Mouse (Mus musculus) retina, postnatal 7 days (tissue): ENCODE results near the gene Ugt1a2.

ENCODE experiments used
- DNase-seq: peaks from one replicate; pipeline ENCODE4 v3.0.0-alpha.2; 2012; ENCODE audit warnings: low read depth, low spot score

Gene Ugt1a2

GRCm38 (mm10) chr1:88233421-88234247 lies 33.2 kb downstream of the Ugt1a2 start:
- DNase-seq: no peak

DNA sequence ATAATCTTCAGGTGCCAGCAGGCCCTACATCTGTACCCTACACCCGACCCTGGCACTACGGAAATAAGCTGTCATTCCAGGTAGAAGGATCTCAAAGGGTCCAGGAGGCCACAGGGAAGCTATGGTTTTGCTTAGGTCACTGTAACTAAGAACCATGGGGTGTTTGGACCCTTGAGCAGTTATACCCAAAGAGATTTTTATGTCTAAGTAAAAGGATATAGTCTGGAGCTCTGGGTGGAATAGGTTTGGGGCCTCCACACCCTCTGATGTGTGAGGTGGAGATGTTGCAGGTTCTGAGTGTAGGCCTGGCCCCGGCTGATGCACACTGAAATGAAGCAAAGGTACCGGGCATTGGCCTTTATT lies 33.8 kb downstream of the Ugt1a2 start:
- no peak for DNase-seq

DNA sequence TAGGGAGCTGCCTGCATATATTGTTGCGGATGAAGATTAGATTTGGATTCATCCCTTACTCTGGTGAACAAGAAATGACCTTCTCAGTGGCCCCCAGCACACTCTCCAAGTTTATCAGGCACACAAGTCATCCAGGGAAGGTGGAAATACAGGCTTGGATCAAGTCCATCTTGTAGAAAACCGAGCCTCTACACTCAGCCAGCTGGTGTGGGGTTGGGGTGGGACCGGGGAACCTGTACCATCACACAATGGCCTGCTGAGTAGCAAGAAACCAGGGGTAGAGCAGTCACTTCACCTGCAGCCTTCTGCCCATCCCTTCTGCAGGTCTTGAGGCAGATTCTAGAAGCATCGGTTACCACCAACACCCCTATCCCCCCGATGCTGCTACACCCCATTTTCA lies 34.2 kb downstream of the Ugt1a2 start:
- no peak for DNase-seq

DNA sequence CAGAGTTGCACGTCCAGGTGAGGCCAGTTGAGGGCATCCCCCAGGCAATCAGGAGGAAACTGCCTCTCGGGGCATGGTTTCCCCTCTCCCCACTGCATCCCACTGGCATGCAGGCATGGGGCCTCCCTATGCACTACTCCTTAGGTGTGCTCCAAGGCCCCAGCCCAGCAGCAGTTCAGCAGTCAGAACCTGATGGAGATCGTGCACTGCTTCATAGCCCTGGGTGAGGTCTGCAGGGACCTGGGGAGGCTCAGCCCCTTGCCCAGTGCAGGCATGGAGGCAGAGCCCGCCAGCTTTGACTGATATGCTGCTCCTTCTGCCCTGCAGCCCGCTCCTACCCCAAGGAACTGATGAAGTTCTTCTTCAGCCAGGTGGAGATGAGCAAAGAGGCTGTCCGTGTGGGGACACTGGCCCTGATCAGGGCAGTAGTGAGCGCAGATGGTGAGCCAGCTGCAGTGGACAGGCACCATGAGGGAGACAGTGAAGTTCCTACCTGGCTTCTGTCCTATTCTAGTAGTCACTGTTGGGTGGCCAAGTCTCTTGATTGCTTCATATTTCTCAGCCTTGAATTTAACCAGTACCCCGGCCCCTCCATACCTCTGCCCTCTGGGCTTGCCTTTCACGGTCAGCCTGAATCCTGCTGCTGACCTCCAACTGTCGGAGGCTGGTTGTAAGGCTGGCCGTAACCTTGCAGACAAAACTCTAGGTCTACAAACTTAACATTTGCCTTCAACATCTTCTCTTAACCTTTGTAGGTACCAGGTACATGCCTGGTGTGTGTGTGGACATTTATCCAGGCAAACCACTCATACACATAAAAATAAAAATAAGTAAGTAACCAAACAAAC lies 34.9 kb downstream of the Ugt1a2 start:
- DNase-seq: no peak

- no peak for DNase-seq
Observed at GRCm38 (mm10) chr1:88235894-88236415, 35.6 kb downstream of the Ugt1a2 start.

DNA sequence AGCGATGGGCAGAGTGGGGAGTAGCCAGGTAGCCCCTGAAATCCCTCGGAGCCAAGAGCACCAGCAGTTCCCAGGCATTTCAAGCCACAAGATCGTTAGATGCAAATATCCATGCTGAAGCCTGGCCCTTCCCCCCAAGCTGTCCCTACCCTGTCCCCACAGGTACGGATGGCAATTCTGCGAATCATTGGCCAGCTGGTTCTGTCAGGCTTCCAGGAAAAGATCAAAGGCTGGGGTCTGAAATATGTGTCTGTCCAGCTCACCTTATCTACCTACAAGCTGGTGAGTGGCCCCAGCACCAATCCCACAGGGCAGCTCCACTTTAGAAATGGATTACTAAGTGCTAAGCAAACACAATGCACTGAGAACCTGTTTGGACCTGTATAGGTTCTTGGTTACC lies 36.9 kb downstream of the Ugt1a2 start:
- DNase-seq: no peak

DNA sequence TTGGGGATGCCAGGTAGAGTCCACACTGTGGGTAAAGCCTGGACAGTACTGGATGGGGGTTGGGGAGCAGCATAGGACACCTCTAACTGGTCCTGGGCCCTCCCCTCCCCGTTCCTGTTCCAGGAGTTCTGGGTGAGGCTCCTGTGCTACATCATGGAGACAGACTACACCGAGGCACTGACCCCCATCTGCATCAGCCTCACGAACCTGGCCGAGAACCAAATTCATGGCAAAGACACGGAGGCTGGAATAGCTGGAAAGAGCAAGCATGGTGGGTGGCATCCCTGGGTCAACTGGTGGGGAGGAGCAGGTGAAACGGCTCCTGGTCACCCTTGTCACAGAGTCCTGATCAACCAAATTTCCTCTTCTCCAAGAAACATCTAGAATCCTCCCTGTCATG lies 38.4 kb downstream of the Ugt1a2 start:
- no peak for DNase-seq

DNA sequence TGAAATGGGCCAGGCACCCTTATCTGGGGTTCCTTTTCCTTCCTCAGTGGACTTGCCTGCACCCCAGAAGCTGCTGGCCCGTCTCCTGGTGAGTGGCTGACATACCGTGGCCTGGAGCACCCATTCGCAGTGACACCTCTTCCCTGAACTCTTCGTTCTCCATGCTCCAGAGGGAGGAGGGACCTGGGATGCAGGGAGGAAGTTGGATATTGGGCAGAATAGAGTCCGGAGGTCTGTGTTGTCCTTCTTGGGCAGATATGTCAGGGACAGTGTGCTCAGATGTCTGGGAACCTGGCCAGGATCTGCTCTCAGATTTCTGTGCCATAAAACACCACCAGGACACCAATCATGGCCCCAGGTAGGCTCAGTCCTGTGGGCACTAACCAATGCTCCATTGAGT lies 39.7 kb downstream of the Ugt1a2 start:
- DNase-seq: no peak

- DNase-seq: no peak
Observed at GRCm38 (mm10) chr1:88240579-88240978, 40.2 kb downstream of the Ugt1a2 start.

DNA sequence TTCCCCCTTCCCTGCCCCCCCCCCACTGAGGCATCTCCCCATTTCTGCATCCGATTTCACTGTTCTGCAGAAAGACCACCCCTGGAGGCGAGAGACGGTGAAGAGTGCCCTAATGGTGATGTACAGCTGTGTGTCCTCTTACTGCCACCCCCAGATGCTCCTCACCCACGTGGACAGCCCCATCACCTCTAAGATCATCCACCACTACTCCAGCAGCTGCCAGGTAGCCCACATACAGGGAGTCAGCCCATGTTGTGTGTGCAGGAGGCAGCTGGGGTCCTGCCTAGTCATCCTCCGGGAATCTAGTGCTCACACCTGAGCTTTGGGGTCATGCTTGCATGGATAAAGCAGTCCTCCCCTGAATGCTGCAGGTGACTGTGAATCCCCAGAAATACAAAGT lies 43.5 kb downstream of the Ugt1a2 start:
- no peak for DNase-seq

GRCm38 (mm10) chr1:88245881-88246280 lies 45.5 kb downstream of the Ugt1a2 start:
- DNase-seq: no peak

DNA sequence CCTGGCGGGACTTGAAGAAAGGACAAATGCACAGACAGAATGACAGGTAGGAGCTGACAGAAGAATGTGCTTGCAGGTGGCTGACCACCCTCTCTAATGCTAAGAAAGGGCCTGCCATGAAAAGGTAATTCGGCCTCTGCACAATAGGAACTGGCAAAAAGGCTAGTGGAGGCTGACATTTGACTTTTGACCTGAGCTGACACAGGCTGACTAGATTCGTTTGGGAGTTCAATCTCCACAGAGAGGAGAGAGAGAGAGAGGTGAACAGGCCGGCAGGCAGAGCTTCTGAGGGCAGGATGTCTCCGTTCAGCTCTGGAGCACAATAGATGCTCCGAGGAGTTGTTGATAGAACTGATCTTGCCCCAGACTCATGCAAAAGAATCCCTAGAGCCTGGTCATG lies 46.0 kb downstream of the Ugt1a2 start:
- no peak for DNase-seq

DNA sequence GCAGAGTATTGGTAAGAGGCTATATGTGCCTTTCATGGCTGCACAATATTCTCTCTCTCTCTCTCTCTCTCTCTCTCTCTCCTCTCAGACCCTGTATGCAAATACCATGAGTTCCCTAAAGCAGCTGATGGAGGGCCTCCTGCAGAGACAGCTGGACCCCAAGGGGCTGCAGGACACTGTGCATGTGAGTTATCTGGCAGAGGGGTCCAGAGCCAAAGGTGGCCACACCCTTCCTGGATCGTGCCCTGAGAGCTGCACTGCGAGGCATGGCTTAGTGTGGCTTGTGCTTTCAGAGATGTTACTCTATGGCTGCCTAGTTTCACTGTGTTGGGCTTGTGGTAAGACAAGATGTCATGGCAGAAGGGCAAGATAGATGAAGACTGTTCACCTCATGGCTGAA lies 47.3 kb downstream of the Ugt1a2 start:
- DNase-seq: no peak

DNA sequence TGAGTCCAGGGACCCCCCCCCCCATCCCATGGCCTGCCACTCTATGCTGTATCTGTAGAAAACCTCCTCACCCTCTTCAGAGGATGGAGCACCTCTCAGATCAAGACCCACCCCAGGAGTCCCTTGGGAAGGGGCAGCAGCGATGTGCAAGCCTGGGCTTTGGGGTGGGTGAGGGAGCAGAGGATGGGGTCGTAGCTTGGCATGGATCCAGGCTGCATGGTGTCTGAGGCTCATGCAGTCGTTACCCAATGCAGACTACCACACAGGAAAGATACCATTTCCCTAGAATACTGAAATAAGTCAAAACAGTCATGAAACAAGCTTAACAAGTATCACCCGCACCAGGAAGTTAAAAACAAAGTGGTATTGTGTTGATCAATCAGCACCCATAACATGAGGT lies 48.3 kb downstream of the Ugt1a2 start:
- no peak for DNase-seq

GRCm38 (mm10) chr1:88249596-88249995 lies 49.2 kb downstream of the Ugt1a2 start:
- no peak for DNase-seq

- DNase-seq: no peak
Observed at GRCm38 (mm10) chr1:88250023-88250422, 49.6 kb downstream of the Ugt1a2 start.

DNA sequence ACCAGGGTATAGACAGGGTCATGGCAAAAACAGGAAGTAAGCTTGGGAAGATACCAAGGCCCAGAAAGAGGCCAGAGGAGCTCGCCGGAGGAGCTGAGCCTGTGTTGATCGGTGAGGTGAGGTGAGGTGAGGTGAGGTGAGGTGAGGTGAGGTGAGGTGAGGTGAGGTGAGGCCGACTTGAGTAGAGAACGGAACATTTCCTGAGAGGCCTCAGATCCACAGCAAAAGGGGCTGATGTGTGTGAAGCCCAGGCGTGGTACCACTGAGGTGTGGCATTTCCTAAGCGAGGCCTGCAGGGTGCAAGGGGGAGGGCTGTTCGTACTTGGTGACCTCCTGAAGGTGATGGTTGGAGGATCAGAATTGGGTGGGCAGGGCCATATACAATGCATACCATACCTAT lies 52.7 kb downstream of the Ugt1a2 start:
- DNase-seq: no peak

DNA sequence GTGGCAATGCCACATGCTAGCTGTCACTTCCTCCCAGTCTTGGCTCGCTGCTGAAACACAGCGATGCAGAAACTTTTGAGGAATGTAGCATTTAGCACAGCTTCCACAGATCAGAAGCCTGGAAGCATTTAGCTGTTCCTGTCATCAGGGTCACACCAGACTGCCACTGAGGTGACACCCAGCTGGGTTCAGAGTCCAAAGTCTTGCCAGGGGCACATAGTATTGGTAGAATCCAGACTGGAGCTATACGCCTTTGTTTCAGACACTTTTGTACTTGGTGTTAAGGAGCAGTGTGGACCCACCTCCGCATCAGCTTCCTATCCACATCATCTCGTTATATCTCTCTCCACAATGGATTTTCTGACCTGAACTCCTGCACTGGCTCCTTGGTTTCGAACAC lies 53.1 kb downstream of the Ugt1a2 start:
- no peak for DNase-seq

GRCm38 (mm10) chr1:88254793-88255465 lies 54.5 kb downstream of the Ugt1a2 start:
- DNase-seq: no peak

- DNase-seq: no peak
Observed at GRCm38 (mm10) chr1:88255466-88255857, 55.1 kb downstream of the Ugt1a2 start.

DNA sequence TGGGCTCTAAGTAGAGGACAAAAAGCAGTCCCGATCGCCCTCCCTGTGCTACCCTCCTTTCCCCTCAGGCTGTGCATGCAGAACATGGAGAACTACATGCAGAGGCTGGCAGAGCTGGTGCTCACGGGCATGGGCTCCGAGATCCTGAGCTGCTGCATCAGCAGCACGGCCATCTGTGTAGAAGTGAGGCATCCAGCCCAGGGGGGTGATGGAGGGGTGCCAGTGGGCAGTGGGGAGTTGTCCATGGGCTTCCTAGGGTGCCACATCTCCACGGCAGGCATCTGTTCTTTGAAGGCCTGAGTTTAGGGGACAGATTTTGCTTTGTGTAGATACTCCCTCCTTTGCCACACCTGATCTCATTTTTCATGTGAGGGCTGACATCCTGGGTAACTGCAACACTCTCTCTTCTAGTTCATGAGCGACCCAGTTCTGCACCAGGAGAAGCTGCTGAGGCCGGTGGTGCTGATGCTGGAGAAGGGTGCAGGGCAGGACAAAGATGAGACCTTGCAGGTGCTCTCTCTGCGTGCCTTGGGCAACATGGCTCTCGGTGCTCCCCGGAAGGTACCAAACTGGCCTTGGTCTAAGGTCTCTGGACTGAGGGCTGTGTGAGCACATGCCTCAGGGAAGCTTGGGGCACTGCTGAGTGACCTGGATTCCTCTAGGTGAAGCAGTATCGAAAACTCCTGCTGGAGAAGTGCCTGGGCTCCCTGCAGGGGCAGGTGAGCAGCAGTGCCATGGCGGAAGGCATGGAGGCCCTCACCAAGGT lies 55.8 kb downstream of the Ugt1a2 start:
- no peak for DNase-seq
